Mouse (Mus musculus) embryo, embryonic 9.5 days (tissue): ENCODE measurements around the gene Hils1.

Experiments
- DNase-seq: peaks from one replicate; pipeline ENCODE4 v3.0.0-alpha.2; 2017; ENCODE audit errors: extremely low spot score

The Hils1 gene

GRCm38 (mm10) chr11:94988780-94989561 lies 21.6 kb downstream of the Hils1 start:
- DNase-seq, result no peak

GRCm38 (mm10) chr11:94989562-94990017 lies 22.2 kb downstream of the Hils1 start:
- DNase-seq, result peak; percentile 89

GRCm38 (mm10) chr11:94990102-94990748 lies 22.8 kb downstream of the Hils1 start:
- no peak for DNase-seq

- DNase-seq, result peak; percentile 94
Measured at GRCm38 (mm10) chr11:94990749-94991577, 23.6 kb downstream of the Hils1 start, which contains the start of gene Ppp1r9b. Ppp1r9b (plus strand) TSS chr11:94991035.

- peak; percentile 50 for DNase-seq
Measured at GRCm38 (mm10) chr11:94991641-94992479, 24.5 kb downstream of the Hils1 start.

GRCm38 (mm10) chr11:94992480-94992753 lies 25.0 kb downstream of the Hils1 start:
- no peak for DNase-seq

- peak; percentile 46 for DNase-seq
Measured at GRCm38 (mm10) chr11:94992754-94993606, 25.6 kb downstream of the Hils1 start.

- no peak for DNase-seq
Measured at GRCm38 (mm10) chr11:94994208-94994814, 26.9 kb downstream of the Hils1 start.

GRCm38 (mm10) chr11:94994947-94995772 lies 27.8 kb downstream of the Hils1 start:
- no peak for DNase-seq

GRCm38 (mm10) chr11:94996101-94996500 lies 28.7 kb downstream of the Hils1 start:
- no peak for DNase-seq

- no peak for DNase-seq
Measured at GRCm38 (mm10) chr11:94996984-94997383, 29.6 kb downstream of the Hils1 start.

GRCm38 (mm10) chr11:94997596-94997995 lies 30.2 kb downstream of the Hils1 start:
- no peak for DNase-seq

- DNase-seq, result no peak
Measured at GRCm38 (mm10) chr11:94998041-94998531, 30.7 kb downstream of the Hils1 start.

- DNase-seq, result no peak
Measured at GRCm38 (mm10) chr11:95000128-95000527, 32.7 kb downstream of the Hils1 start.

GRCm38 (mm10) chr11:95000548-95000947 lies 33.2 kb downstream of the Hils1 start:
- DNase-seq, result no peak

- peak; percentile 72 for DNase-seq
Measured at GRCm38 (mm10) chr11:95001058-95001457, 33.7 kb downstream of the Hils1 start.

GRCm38 (mm10) chr11:95001584-95002347 lies 34.4 kb downstream of the Hils1 start:
- no peak for DNase-seq

GRCm38 (mm10) chr11:95002705-95003104 lies 35.3 kb downstream of the Hils1 start:
- no peak for DNase-seq
